Mouse (Mus musculus) brain, embryonic 14.5 days (tissue): ENCODE results near the gene Casr.

Source experiments
- CTCF ChIP-seq: fragments of 200-500 bp; IDR thresholded peaks from 2 replicates; pipeline ENCODE4 v1.5.1; 2012; ENCODE audit warnings: inconsistent platforms, mild to moderate bottlenecking, moderate library complexity, borderline replicate concordance; ENCODE audit not compliant: insufficient read depth, insufficient read length; ENCODE audit errors: extremely low read depth
- POLR2A ChIP-seq: fragments of 200-500 bp; IDR thresholded peaks from 2 replicates; pipeline ENCODE4 v1.6.1; 2012; ENCODE audit warnings: mild to moderate bottlenecking, inconsistent platforms, borderline replicate concordance; ENCODE audit not compliant: poor library complexity, insufficient read depth, insufficient read length, severe bottlenecking; ENCODE audit errors: extremely low read depth

GRCm38 (mm10) chr16:36468862-36469261, 93.1 kb downstream of the Casr start:
- TF ChIP-seq CTCF = peak; percentile 35; the same call in 1 of the 2 replicates
- TF ChIP-seq POLR2A = no peak
